Mouse (Mus musculus): ENCODE measurements around the gene Nmi.

DNA sequence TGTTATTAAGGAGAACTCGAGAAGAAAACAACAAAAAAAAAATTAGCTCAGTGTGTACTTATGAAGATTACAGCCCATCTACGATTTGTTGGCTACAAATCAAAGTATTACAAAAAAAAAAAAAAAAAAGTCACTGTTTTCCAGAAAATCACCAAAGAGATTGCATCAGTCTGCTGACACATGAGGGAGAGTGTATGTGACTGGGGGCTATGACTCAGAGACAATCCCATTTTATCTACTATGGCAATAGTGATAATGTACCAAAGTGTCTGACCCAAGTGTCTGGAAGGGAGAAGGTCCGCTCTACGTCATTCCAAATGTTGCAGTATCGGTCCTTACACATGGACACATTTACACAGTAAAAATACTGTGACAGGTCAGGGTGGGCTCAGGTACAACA, 13.4 kb upstream of the Nmi start:
- no peak for TF ChIP-seq MAX (IDR thresholded peaks at IDR 0.05)
- TF ChIP-seq MYOD1 (IDR thresholded peaks at IDR 0.05; ENCODE audit: control insufficient read depth, insufficient read length, low read depth), result no peak

Measured in C2C12 (cell line).